Comparison of ENCODE assay signal across 8 mouse cellular contexts in the genomic region with DNA sequence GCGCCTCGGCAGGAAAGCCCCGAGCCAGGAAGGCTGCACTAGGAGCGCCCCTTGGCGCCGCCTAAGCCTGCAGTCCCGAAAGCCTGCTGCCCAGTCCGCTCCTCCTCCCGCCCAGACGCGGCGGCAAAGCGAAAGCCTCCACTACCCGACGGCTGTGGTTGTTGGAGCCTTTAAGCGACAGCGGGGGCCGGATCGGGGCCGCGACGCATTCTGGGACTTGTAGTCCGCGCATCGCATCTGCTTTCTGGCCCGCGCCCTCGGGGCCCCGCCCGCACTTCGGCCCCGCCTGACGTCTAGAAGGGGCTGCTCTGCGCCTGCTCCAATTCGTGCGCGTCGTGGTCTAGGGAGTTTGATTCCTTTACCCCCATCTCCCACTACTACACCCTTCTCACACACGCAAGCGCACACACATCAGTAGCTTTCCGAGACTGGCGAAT. TPM values are rescaled to one million over a fixed set of nuclear protein-coding genes. Genes with fewer than 3 reads are reported as not detected.
DNase-seq lines count a peak whose midpoint lies in the region; ATAC-seq lines count a peak whose summit lies in the region.

Gene Ksr1 (minus strand): TSS at position 77 of the 437 bp plus-strand sequence.

- peak within 1 kb of the TSS; percentile 92 for H3K27ac ChIP-seq in hindbrain, embryonic 16.5 days (ENCODE audit: low read depth, low read length)
- 0 out of 2 replicates have a peak within 1 kb of the TSS, but pooled peaks have one; percentile 13 for H3K27ac ChIP-seq in macrophage

- H3K9ac ChIP-seq in hindbrain, embryonic 16.5 days (ENCODE audit: low read depth, low read length): peak within 1 kb of the TSS; percentile 90

- under 1% methylated on average over 31 of the region's 42 CpGs for WGBS in hindbrain, embryonic 16.5 days
- 5% methylated on average over 42 of the region's 42 CpGs for WGBS in macrophage (ENCODE audit: missing documents)

- peak; percentile 88 for DNase-seq in T-cell, adult 2 months (ENCODE audit: low spot score)
- peak; percentile 89 to 91 for DNase-seq in cerebellum, postnatal 36 days
- peak; percentile 94 for DNase-seq in gastrocnemius, adult 18-20 months (ENCODE audit: low spot score)
- DNase-seq in left cerebral cortex, adult 18-20 months (ENCODE audit: low spot score in 2 of 2): peak; percentile 95 to 96
- DNase-seq in right cerebral cortex, adult 18-20 months: peak; percentile 95
- peak; percentile 76 for DNase-seq in urinary bladder, postnatal 10 days (ENCODE audit: low spot score)

- peak; percentile 97 for ATAC-seq in hindbrain, embryonic 16.5 days

- H3K9me3 ChIP-seq in hindbrain, embryonic 16.5 days (ENCODE audit: control insufficient read depth, low read length): no peaks in the 10 kb centered on the region

- H3K4me1 ChIP-seq in hindbrain, embryonic 16.5 days (ENCODE audit: control insufficient read depth, insufficient read depth, low read depth, low read length): peaks cover 16% of the 10 kb centered on the region

- no peaks in the 10 kb centered on the region for H3K36me3 ChIP-seq in hindbrain, embryonic 16.5 days (ENCODE audit: control insufficient read depth, insufficient read depth, low read length)
- H3K36me3 ChIP-seq in macrophage (ENCODE audit: inconsistent target): no peaks in the 10 kb centered on the region

- peak within 1 kb of the TSS; percentile 81 for H3K4me3 ChIP-seq in hindbrain, embryonic 16.5 days (ENCODE audit: low read length)
- H3K4me3 ChIP-seq in macrophage (ENCODE audit: inconsistent target): peak within 1 kb of the TSS; percentile 72

- peak within 1 kb of the TSS; percentile 58 for H3K4me2 ChIP-seq in hindbrain, embryonic 16.5 days (ENCODE audit: low read length)

- no peaks in the 10 kb centered on the region for H3K27me3 ChIP-seq in hindbrain, embryonic 16.5 days (replicated peaks; ENCODE audit: control insufficient read depth, insufficient read depth, low read length)

- no peaks in the 10 kb centered on the region; the same call in 1 of the 2 replicates for H3K79me2 ChIP-seq in macrophage (ENCODE audit: inconsistent target)

RNA-seq across cellular contexts. Expression of gene Ksr1, which starts in this region (rescaled TPM):
- 100 to 1,000 TPM; 103 to 116 TPM for total RNA-seq in gastrocnemius, adult 18-20 months (2021)
- polyA plus RNA-seq in hindbrain, embryonic 16.5 days (2015; fragmentation: Nextera tagmentation; extraction: Ambion mirVana): 4.4 and 6.1 TPM in 2 replicates
- total RNA-seq in left cerebral cortex, adult 18-20 months (2021): 10 to 100 TPM; 49.8 to 50.3 TPM
- total RNA-seq in macrophage (2018; cell fraction: chromatin; rRNA removed): 10 to 100 TPM in 11 of 26 experiments, 1 to 10 TPM in 15; 3.1 to 26.2 (median 9.0) TPM
- 1 to 10 TPM in 25 of 26 experiments, under 1 TPM in 1; 0.99 to 5.1 (median 2.6) TPM for total RNA-seq in macrophage (2018; cell fraction: cytosol; rRNA removed)
- 10 to 100 TPM in 4 of 26 experiments, 1 to 10 TPM in 22; 1.8 to 12.7 (median 5.6) TPM for total RNA-seq in macrophage (2018; cell fraction: nucleus; rRNA removed)
- polyA plus RNA-seq in macrophage (2018): 1.6 to 3.1 TPM (median 2.6 TPM) in 3 replicates

Comparison
In these comparisons a context has a peak if more than half of its experiments do, and no peak if none do; other contexts are left out.
1. Peak in every context shown above with its lines: DNase-seq, ATAC-seq, H3K4me3 ChIP-seq and H3K27ac ChIP-seq.